Mouse (Mus musculus) forebrain, embryonic 10.5 days (tissue): Measurements from ENCODE around the gene H3f3b. TPM values are rescaled to one million over a fixed set of nuclear protein-coding genes. Genes with fewer than 3 reads are reported as not detected.
"Not testable (repeated sequence)": the region's sequence is repeated elsewhere in the genome, so short reads cannot be mapped to it uniquely, and the experiment has no call there.

Experiments
- DNase-seq: peaks from one replicate; pipeline ENCODE4 v3.0.0-alpha.2; 2017; ENCODE audit warnings: low spot score; ENCODE audit errors: extremely low spot score
- H3K27ac ChIP-seq: fragments of 300-500 bp; sonication (generic); 2 replicates; pipeline ENCODE4 v1.5.1; 2016; ENCODE audit warnings: mild to moderate bottlenecking
- H3K27me3 ChIP-seq: fragments of 300-500 bp; sonication (generic); 2 replicates; pipeline ENCODE4 v1.6.1; 2016; ENCODE audit warnings: mild to moderate bottlenecking; ENCODE audit not compliant: poor library complexity, severe bottlenecking
- H3K36me3 ChIP-seq: fragments of 300-500 bp; sonication (generic); replicated peaks from 2 replicates; pipeline ENCODE4 v1.6.1; 2016; ENCODE audit warnings: mild to moderate bottlenecking, moderate library complexity
- H3K4me1 ChIP-seq: fragments of 300-500 bp; sonication (generic); 2 replicates; pipeline ENCODE4 v1.6.1; 2016
- H3K4me3 ChIP-seq: fragments of 300-500 bp; sonication (generic); 2 replicates; pipeline ENCODE4 v1.5.1; 2016; ENCODE audit warnings: mild to moderate bottlenecking, moderate library complexity
- H3K9me3 ChIP-seq: fragments of 300-500 bp; sonication (generic); 2 replicates; pipeline ENCODE4 v1.6.1; 2016; ENCODE audit warnings: mild to moderate bottlenecking, moderate library complexity
- WGBS: fragments of 180-500 bp; shearing (Covaris S2); methylation state at CpG from one replicate; pipeline ENCODE4 v1.1.7; 2016; 5-methylcytosine and 5-hydroxymethylcytosine counted together
- polyA plus RNA-seq: library from polyadenylated mRNA; unstranded; fragments of >200 nt; fragmentation: Nextera tagmentation; extraction: Ambion mirVana; gene quantifications from 2 replicates; pipeline ENCODE4 v1.2.1, GENCODE M21; 2016

The H3f3b gene
- polyA plus RNA-seq, 1 experiment from 2014 or later: 1,610 TPM

- peaks cover 30% of the 10 kb centered on the region for H3K36me3 ChIP-seq
- H3K9me3 ChIP-seq: no peaks in the 10 kb centered on the region
- peaks cover 15% of the 10 kb centered on the region for H3K4me1 ChIP-seq
- H3K27ac ChIP-seq: peak overlapping the region; percentile 99
- peak; percentile 73 for DNase-seq
- peak overlapping the region; percentile 99 for H3K4me3 ChIP-seq
- under 1% methylated on average over 57 of the region's 57 CpGs for WGBS
- H3K27me3 ChIP-seq: no peaks in the 10 kb centered on the region
Observed at GRCm38 (mm10) chr11:116023771-116024355, 3.9 kb downstream of the H3f3b start.

- Histone ChIP-seq H3K27ac (peak overlapping the region; percentile 99), H3K4me1 (peaks cover 15% of the 10 kb centered on the region), H3K4me3 (peak overlapping the region; percentile 99), H3K36me3 (peaks cover 30% of the 10 kb centered on the region)
- DNase-seq, H3K27me3 ChIP-seq, H3K9me3 ChIP-seq: not testable (repeated sequence)
- 11% methylated on average over 18 of the region's 18 CpGs for WGBS
Observed at GRCm38 (mm10) chr11:116023074-116023770, 4.5 kb downstream of the H3f3b start.

DNA sequence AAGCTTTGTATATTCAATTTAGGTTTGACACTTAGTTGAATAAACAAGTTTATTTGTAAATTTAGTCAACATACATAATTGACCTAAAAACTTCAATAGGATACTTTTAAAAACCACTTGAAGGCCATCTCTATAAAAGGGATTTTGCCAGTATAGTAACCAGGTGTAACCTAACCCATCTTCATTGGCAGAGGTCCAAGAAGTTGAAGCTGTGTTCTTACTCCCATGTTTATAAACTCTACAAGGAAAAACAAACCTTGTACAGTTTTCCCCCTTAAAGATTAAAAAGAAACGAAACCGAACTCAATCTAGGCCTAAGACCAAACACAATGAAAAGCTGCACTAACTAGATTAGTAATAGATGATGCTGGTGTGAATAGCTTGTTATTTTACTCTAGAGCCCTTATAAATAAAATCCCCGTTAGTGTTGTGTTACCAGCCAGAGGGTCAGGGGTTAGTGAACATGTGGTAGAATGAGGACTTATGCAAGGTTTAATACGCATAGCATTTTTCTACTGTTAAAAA is 5.4 kb downstream of the H3f3b start:
- WGBS: 89% methylated on average over 4 of the region's 4 CpGs

GRCm38 (mm10) chr11:116021328-116022220 is 6.2 kb downstream of the H3f3b start:
- H3K9me3 ChIP-seq: no peaks in the 10 kb centered on the region
- peaks cover 30% of the 10 kb centered on the region for H3K36me3 ChIP-seq
- H3K4me1 ChIP-seq: peaks cover 19% of the 10 kb centered on the region
- WGBS: 88% methylated on average over 6 of the region's 6 CpGs
- H3K27ac ChIP-seq: no peak overlapping the region
- no peak for DNase-seq
- H3K27me3 ChIP-seq: no peaks in the 10 kb centered on the region
- H3K4me3 ChIP-seq: peak overlapping the region; percentile 99; the same call in 1 of the 2 replicates

More for the DNA sequence above, 5.4 kb downstream of the H3f3b start:
- Histone ChIP-seq H3K27me3 (no peaks in the 10 kb centered on the region), H3K4me1 (peaks cover 19% of the 10 kb centered on the region), H3K4me3 (peak overlapping the region; percentile 99), H3K27ac (no peak overlapping the region), H3K36me3 (peaks cover 30% of the 10 kb centered on the region), H3K9me3 (no peaks in the 10 kb centered on the region)
- DNase-seq: no peak

DNA sequence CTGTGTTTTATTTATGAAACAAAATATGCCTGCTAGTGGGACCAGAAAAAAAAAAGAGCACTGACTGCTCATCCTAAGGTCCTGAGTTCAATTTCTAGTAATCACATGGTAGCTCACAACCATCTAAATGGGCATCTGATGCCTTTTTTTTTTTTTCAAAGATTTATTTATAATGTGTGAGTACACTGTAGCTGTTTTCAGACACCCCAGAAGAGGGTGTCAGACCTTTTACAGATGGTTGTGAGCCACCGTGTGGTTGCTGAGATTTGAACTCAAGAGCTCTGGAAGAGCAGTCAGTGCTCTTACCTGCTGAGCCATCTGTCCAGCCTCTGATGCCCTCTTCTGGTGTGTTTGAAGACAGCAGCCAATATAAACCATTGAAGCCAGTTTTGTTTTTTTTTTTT is 7.2 kb downstream of the H3f3b start:
- no peak overlapping the region for H3K4me3 ChIP-seq
- H3K4me1 ChIP-seq: peaks cover 19% of the 10 kb centered on the region
- H3K27ac ChIP-seq: no peak overlapping the region
- H3K27me3 ChIP-seq: no peaks in the 10 kb centered on the region
- 58% methylated on average over 1 of the region's 1 CpGs for WGBS
- H3K36me3 ChIP-seq: peaks cover 30% of the 10 kb centered on the region
- DNase-seq: no peak
- H3K9me3 ChIP-seq: no peaks in the 10 kb centered on the region

- no peak for DNase-seq
- WGBS: 69% methylated on average over 2 of the region's 2 CpGs
- H3K9me3 ChIP-seq: no peaks in the 10 kb centered on the region
- peaks cover 20% of the 10 kb centered on the region for H3K4me1 ChIP-seq
- H3K27me3 ChIP-seq: no peaks in the 10 kb centered on the region
- no peak overlapping the region for H3K4me3 ChIP-seq
- no peak overlapping the region for H3K27ac ChIP-seq
- H3K36me3 ChIP-seq: peaks cover 30% of the 10 kb centered on the region
Observed at GRCm38 (mm10) chr11:116019976-116020411, 7.8 kb downstream of the H3f3b start.

DNA sequence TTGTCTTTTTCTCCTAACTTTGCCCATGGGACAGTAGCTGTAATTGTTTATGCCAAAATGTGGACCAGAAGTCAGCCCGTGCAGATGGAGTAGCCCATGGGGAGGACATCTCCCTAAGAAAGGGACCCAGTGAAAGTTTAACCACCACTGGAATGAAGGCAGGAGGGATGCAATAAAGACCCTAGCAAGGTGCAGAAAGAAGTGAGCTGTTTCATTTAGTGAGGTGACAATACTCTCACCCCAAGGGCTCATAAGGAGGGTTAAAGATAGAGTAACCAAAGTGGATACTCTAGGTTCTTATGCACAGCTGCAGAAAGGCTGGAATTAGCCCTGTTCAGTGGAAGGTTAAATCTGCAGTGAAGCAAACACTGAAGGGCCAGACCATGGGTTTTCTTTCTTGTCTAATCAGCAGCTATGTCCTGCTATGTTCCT is 8.4 kb downstream of the H3f3b start:
- no peak overlapping the region for H3K27ac ChIP-seq
- no peak for DNase-seq
- peaks cover 30% of the 10 kb centered on the region for H3K36me3 ChIP-seq
- no peaks in the 10 kb centered on the region for H3K9me3 ChIP-seq
- no peaks in the 10 kb centered on the region for H3K27me3 ChIP-seq
- no peak overlapping the region for H3K4me3 ChIP-seq
- H3K4me1 ChIP-seq: peaks cover 25% of the 10 kb centered on the region
- 77% methylated on average over 1 of the region's 1 CpGs for WGBS

GRCm38 (mm10) chr11:116018867-116019266 is 8.9 kb downstream of the H3f3b start:
- 91% methylated on average over 4 of the region's 4 CpGs for WGBS
- not testable (repeated sequence) for H3K27ac ChIP-seq, H3K9me3 ChIP-seq, H3K4me3 ChIP-seq, H3K27me3 ChIP-seq, DNase-seq
- Histone ChIP-seq H3K36me3 (peaks cover 29% of the 10 kb centered on the region), H3K4me1 (peaks cover 25% of the 10 kb centered on the region)

- peak; percentile 58 for DNase-seq
- peaks cover 22% of the 10 kb centered on the region for H3K36me3 ChIP-seq
- H3K27me3 ChIP-seq: no peaks in the 10 kb centered on the region
- 24% methylated on average over 6 of the region's 6 CpGs for WGBS
- H3K9me3 ChIP-seq: no peaks in the 10 kb centered on the region
- no peak overlapping the region for H3K4me3 ChIP-seq
- peaks cover 27% of the 10 kb centered on the region for H3K4me1 ChIP-seq
- H3K27ac ChIP-seq: no peak overlapping the region
Observed at GRCm38 (mm10) chr11:116018106-116018505, 9.7 kb downstream of the H3f3b start.

DNA sequence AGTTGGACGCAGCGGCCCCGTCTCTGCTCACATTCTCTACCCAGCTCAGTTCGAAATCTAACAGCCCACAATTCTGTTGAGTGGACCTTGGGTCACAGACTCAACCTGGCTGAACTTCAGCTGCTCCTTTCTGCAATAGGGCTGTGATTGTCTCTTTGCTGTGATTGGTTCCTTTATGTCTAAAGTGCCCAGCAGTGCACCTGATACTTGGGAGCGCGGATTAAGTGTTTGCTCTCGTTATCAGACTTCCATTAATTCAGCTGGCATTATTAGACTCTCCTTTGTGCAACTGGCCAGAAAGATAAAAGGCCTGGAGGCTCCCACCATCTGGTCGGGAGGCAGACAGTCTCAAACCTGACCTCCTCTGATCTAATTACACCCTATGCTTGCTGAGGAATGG is 12.9 kb downstream of the H3f3b start:
- Histone ChIP-seq H3K4me3 (no peak overlapping the region), H3K27ac (no peak overlapping the region), H3K36me3 (peaks cover 11% of the 10 kb centered on the region), H3K27me3 (no peaks in the 10 kb centered on the region), H3K9me3 (no peaks in the 10 kb centered on the region), H3K4me1 (peaks cover 47% of the 10 kb centered on the region)
- WGBS: 59% methylated on average over 8 of the region's 8 CpGs
- DNase-seq: no peak

GRCm38 (mm10) chr11:116012262-116012947 is 15.4 kb downstream of the H3f3b start, which contains the start of gene Galk1:
Galk1 (minus strand) TSS chr11:116012719.
- H3K9me3 ChIP-seq: no peaks in the 10 kb centered on the region
- H3K4me1 ChIP-seq: peaks cover 50% of the 10 kb centered on the region
- peaks cover 35% of the 10 kb centered on the region for H3K36me3 ChIP-seq
- H3K27me3 ChIP-seq: no peaks in the 10 kb centered on the region
- peak within 1 kb of the TSS; percentile 73 for H3K4me3 ChIP-seq
- peak; percentile 89 for DNase-seq
- WGBS: under 1% methylated on average over 55 of the region's 55 CpGs
- H3K27ac ChIP-seq: peak within 1 kb of the TSS; percentile 94
